Mouse (Mus musculus) embryonic facial prominence, embryonic 11.5 days (tissue): Measurements from ENCODE around the gene Ccr7. TPM values are rescaled to one million over a fixed set of nuclear protein-coding genes. Genes with fewer than 3 reads are reported as not detected.

Experiments used
- ATAC-seq: fragments of 200-750 bp; cut with Nextera tagmentation; replicated peaks from 2 replicates; pipeline ENCODE4 v1.8.0; 2017; ENCODE audit warnings: low read depth; ENCODE audit not compliant: insufficient number of reproducible peaks, low FRiP score, low TSS enrichment
- DNase-seq: peaks from one replicate; pipeline ENCODE4 v3.0.0-alpha.2; 2015; ENCODE audit warnings: low spot score
- H3K27ac ChIP-seq: fragments of 300-500 bp; sonication (generic); replicated peaks from 2 replicates; pipeline ENCODE4 v1.5.1; 2014; ENCODE audit warnings: mild to moderate bottlenecking, low read depth, low read length, control low read depth
- H3K27me3 ChIP-seq: fragments of 300-500 bp; sonication (generic); 2 replicates; pipeline ENCODE4 v1.6.1; 2014; ENCODE audit warnings: mild to moderate bottlenecking, low read length, moderate library complexity, mixed read lengths; ENCODE audit not compliant: control insufficient read depth, insufficient read depth
- H3K36me3 ChIP-seq: fragments of 300-500 bp; sonication (generic); replicated peaks from 2 replicates; pipeline ENCODE4 v1.6.1; 2014; ENCODE audit warnings: low read depth, mild to moderate bottlenecking, low read length, moderate library complexity, mixed read lengths; ENCODE audit not compliant: control insufficient read depth, insufficient read depth
- H3K4me1 ChIP-seq: fragments of 300-500 bp; sonication (generic); 2 replicates; pipeline ENCODE4 v1.6.1; 2014; ENCODE audit warnings: low read length, mixed read lengths; ENCODE audit not compliant: control insufficient read depth, insufficient read depth
- H3K4me2 ChIP-seq: fragments of 300-500 bp; sonication (generic); 2 replicates; pipeline ENCODE4 v1.6.1; 2014; ENCODE audit warnings: low read depth, mild to moderate bottlenecking, control low read depth, low read length, moderate library complexity
- H3K4me3 ChIP-seq: fragments of 300-500 bp; sonication (generic); 2 replicates; pipeline ENCODE4 v1.5.1; 2014; ENCODE audit warnings: low read depth, low read length, control low read depth
- H3K9ac ChIP-seq: fragments of 300-500 bp; sonication (generic); replicated peaks from 2 replicates; pipeline ENCODE4 v1.6.1; 2014; ENCODE audit warnings: mild to moderate bottlenecking, control low read depth, low read length
- H3K9me3 ChIP-seq: fragments of 300-500 bp; sonication (generic); replicated peaks from 2 replicates; pipeline ENCODE4 v1.6.1; 2016; ENCODE audit warnings: mild to moderate bottlenecking, low read length, inconsistent platforms, mixed read lengths; ENCODE audit not compliant: control insufficient read depth
- WGBS: fragments of 180-500 bp; shearing (Covaris S2); extraction: QIAGEN DNeasy Blood & Tissue Kit; methylation state at CpG from one replicate; pipeline ENCODE4 v1.1.7; 2014; 5-methylcytosine and 5-hydroxymethylcytosine counted together
- polyA plus RNA-seq: library from polyadenylated mRNA; unstranded; fragments of >200 nt; fragmentation: Nextera tagmentation; extraction: Ambion mirVana; gene quantifications from 2 replicates; pipeline ENCODE4 v1.2.1, GENCODE M21; 2014

The Ccr7 gene
- polyA plus RNA-seq, 1 experiment from 2014 or later: 0.60 TPM

DNA sequence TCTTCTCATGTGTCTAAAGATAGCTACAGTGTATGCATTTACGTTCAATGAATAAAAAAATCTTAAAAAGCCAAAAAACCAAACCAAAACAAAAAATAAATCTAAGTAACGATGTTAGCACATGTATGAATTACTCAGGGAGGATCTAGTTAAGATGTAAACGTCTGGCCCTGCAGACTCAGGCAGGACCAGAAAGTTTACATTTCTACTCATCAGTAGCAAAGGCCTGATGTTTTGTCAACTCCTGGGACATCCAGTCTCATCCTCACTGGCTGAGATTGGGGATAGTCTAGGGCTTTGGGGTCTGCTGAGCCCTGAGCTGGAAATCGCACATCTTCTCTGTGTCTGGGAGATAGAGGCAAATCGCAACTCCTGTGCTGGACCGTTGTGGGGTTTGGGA, 8.3 kb downstream of the Ccr7 start:
- DNase-seq: no peak
- H3K27ac ChIP-seq: peak overlapping the region; percentile 97
- peaks cover 16% of the 10 kb centered on the region for H3K4me1 ChIP-seq

DNA sequence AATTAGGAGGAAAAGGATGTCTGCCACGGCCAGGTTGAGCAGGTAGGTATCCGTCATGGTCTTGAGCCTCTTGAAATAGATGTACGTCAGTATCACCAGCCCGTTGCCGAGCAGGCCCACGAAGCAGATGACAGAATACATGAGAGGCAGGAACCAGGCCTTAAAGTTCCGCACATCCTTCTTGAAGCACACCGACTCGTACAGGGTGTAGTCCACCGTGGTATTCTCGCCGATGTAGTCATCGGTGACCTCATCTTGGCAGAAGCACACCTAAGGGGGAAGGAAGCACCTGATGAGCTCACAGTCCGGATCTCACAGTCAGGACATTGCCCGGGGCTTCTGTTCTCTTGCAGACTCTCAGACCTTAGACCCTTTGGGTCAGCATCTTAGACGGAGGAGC, 9.1 kb downstream of the Ccr7 start:
- Histone ChIP-seq H3K9me3 (no peaks in the 10 kb centered on the region), H3K27ac (no peak overlapping the region), H3K4me3 (no peak overlapping the region), H3K9ac (no peak overlapping the region), H3K4me1 (peaks cover 16% of the 10 kb centered on the region), H3K36me3 (no peaks in the 10 kb centered on the region), H3K4me2 (no peak overlapping the region), H3K27me3 (no peaks in the 10 kb centered on the region)
- DNase-seq: no peak
- ATAC-seq: no peak
- 94% methylated on average over 16 of the region's 16 CpGs for WGBS

More for the DNA sequence above, 8.3 kb downstream of the Ccr7 start:
- Histone ChIP-seq H3K9ac (no peak overlapping the region), H3K36me3 (no peaks in the 10 kb centered on the region), H3K4me2 (no peak overlapping the region), H3K27me3 (no peaks in the 10 kb centered on the region), H3K4me3 (no peak overlapping the region), H3K9me3 (no peaks in the 10 kb centered on the region)
- WGBS: 73% methylated on average over 6 of the region's 6 CpGs
- no peak for ATAC-seq

DNA sequence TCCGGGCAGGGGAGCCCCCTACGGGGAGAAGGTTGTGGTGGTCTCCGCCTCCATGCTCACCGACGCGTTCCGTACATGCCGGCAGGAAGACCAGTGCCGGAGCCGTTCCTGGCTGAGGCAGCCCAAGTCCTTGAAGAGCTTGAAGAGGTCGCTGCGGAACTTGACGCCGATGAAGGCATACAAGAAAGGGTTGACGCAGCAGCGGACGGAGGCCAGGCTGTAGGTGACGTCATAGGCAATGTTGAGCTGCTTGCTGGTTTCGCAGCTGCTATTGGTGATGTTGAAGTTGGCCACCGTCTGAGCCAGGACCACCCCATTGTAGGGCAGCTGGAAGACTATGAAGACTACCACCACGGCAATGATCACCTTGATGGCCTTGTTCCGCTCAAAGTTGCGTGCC, 9.9 kb downstream of the Ccr7 start:
- 86% methylated on average over 23 of the region's 23 CpGs for WGBS
- ATAC-seq: no peak
- Histone ChIP-seq H3K4me3 (no peak overlapping the region), H3K9ac (no peak overlapping the region), H3K4me1 (peaks cover 16% of the 10 kb centered on the region), H3K27me3 (no peaks in the 10 kb centered on the region), H3K27ac (no peak overlapping the region), H3K9me3 (no peaks in the 10 kb centered on the region), H3K4me2 (no peak overlapping the region), H3K36me3 (no peaks in the 10 kb centered on the region)
- no peak for DNase-seq

DNA sequence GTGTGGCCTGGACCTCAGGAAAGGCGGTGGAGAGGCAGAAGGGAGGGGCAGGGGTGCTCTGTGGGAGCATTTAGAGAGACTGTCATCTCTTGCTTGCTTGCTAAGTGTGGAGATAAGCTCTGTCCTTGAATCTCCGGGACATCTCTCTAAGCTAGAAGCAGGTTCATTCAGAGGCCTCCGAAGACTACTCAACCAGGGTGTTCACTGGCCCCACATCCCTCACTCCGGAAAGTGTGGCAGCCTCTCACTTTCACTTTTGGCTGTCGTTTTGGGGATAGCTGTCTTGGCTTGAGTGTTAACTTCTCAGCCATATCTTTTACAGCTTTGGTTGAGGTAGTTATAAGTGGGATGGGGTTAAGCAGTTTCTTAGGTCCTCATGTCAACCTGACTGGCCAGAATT, 10.4 kb downstream of the Ccr7 start:
- no peaks in the 10 kb centered on the region for H3K27me3 ChIP-seq
- H3K36me3 ChIP-seq: no peaks in the 10 kb centered on the region
- H3K4me3 ChIP-seq: no peak overlapping the region
- H3K27ac ChIP-seq: 0 out of 2 replicates have a peak overlapping the region, but pooled peaks have one; percentile 17
- no peaks in the 10 kb centered on the region for H3K9me3 ChIP-seq
- no peak for DNase-seq
- peaks cover 16% of the 10 kb centered on the region for H3K4me1 ChIP-seq
- ATAC-seq: no peak
- no peak overlapping the region for H3K4me2 ChIP-seq
- 82% methylated on average over 5 of the region's 5 CpGs for WGBS
- H3K9ac ChIP-seq: no peak overlapping the region

DNA sequence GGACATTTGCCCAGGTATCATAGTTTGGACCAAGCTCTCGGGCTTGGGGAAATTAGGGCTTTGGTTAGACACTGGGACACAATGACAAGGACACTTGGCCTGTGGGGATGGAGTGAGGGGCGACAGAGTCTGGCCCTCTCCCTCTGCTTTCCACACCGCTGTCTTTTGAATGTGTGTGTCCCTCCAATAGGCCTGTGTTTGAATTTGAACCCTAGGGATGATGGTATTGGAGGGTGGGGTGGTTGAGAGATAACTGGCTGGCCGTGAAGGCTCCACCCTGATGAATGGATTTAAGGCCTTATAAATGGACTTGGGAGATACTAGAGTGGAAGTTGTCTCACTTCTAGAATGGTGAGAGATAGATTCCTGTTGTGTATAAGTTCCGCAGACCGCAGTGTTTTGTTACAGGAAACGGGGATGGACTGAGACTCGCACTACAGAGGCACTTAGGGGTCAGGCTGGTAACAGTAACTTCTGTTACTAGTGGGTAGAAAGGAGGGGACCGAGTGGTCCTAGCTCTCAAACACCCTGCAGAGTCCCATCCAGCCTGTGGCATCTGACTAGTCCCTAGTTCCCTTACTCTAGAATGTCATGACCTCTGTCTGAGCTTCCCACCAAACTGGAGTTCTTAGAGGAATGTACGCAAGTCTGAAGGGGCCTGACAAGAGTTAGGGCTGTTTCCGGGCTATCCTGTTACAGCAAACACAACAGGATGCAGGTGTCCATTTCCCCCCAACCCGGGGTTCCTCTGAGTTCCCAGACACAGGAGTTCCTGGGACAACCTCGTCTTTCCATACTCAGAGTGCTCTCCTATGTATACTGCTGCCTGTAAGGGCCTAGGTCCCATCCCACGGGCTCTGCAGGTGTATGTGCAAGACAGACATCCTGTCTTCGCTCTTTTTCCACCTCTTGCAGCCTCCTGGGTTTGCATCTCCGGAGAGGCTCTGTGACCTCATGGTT, 11.5 kb downstream of the Ccr7 start:
- Histone ChIP-seq H3K4me3 (no peak overlapping the region), H3K27ac (peak overlapping the region; percentile 5; the same call in 1 of the 2 replicates), H3K27me3 (no peaks in the 10 kb centered on the region), H3K9ac (no peak overlapping the region), H3K9me3 (no peaks in the 10 kb centered on the region), H3K36me3 (no peaks in the 10 kb centered on the region), H3K4me1 (peaks cover 10% of the 10 kb centered on the region), H3K4me2 (no peak overlapping the region)
- DNase-seq: peak; percentile 67
- no peak for ATAC-seq
- 47% methylated on average over 16 of the region's 16 CpGs for WGBS

DNA sequence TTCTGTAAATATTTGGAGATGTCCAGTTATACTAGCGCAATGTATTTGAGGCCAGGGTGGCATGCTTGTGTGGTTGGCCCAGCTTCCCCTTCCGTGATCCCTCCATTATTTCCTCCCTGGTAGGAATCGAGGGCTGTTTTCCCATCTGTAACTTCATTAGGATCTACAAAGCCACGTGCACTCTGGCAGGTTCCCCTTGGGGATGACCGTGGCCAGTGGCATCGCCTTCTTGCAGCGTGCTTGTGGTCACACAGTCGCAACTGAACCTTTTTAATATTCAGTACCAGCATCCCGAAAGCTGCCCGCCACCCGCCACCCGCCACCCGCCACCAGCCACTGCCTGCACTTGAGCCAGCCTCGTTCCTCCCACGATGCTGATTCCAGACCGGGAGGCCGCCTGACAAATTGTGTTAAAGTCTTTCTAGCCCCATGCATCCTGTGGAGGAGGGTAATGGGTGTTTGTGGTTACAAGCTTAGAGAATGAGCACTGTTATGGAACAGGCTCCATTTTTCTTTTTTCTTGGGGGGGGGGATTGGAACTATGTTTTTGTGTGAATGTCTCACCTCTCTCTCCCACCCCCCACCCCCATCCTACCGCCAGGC, 12.3 kb downstream of the Ccr7 start:
- ATAC-seq (no peak), DNase-seq (no peak)
- Histone ChIP-seq H3K4me3 (no peak overlapping the region), H3K4me2 (no peak overlapping the region), H3K4me1 (peaks cover 4% of the 10 kb centered on the region), H3K9ac (no peak overlapping the region), H3K9me3 (no peaks in the 10 kb centered on the region), H3K27ac (peak overlapping the region; percentile 5; the same call in 1 of the 2 replicates), H3K27me3 (no peaks in the 10 kb centered on the region), H3K36me3 (no peaks in the 10 kb centered on the region)
- WGBS: 65% methylated on average over 18 of the region's 18 CpGs

DNA sequence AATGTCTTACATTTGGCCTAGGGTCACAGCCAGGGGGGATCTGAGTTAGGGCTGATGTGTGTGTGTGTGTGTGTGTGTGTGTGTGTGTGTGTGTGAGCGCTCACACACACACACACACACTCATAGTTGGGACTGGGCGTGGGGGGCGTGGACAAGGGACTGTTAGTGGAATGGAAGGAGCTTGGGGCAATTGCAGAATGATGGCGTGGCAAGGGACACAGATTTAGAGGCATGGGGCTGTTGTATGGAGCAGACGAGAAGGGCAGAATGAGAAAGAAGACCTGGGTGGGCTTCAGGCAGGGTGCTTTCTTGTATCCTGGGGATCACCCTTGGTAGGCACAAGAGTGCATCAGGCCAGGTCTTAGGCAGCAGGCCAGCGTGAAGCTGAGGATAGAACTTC, 12.8 kb downstream of the Ccr7 start:
- H3K4me3 ChIP-seq: no peak overlapping the region
- H3K9me3 ChIP-seq: no peaks in the 10 kb centered on the region
- no peak for DNase-seq
- 47% methylated on average over 6 of the region's 6 CpGs for WGBS
- H3K27ac ChIP-seq: peak overlapping the region; percentile 35; the same call in 1 of the 2 replicates
- H3K9ac ChIP-seq: no peak overlapping the region
- H3K4me1 ChIP-seq: no peaks in the 10 kb centered on the region; the same call in 1 of the 2 replicates
- no peaks in the 10 kb centered on the region for H3K36me3 ChIP-seq
- H3K4me2 ChIP-seq: no peak overlapping the region
- no peak for ATAC-seq
- H3K27me3 ChIP-seq: no peaks in the 10 kb centered on the region

DNA sequence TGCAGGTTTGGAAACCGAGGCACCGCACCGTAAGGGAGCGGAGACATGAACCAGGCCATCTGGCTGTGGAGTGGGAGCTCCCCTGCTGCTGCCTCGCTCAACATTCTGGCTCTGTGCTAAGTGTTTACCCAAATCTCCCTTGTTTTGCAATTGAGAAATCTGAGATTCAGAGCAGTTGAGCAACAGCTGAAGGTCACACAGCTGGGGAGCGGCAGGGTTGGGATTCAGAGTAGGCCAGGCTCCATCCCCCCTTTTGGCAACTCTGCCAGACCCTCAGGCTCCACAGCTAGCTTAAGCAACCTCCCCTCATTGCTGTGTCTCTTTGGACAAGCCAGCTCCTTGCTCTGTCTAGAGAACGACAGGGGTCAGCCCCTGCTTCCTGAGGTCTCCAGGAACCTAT, 13.3 kb downstream of the Ccr7 start:
- H3K9me3 ChIP-seq: no peaks in the 10 kb centered on the region
- H3K36me3 ChIP-seq: no peaks in the 10 kb centered on the region
- peak overlapping the region; percentile 35; the same call in 1 of the 2 replicates for H3K27ac ChIP-seq
- H3K27me3 ChIP-seq: no peaks in the 10 kb centered on the region
- 57% methylated on average over 7 of the region's 7 CpGs for WGBS
- H3K9ac ChIP-seq: no peak overlapping the region
- no peak overlapping the region for H3K4me2 ChIP-seq
- no peak overlapping the region for H3K4me3 ChIP-seq
- DNase-seq: no peak
- H3K4me1 ChIP-seq: no peaks in the 10 kb centered on the region; the same call in 1 of the 2 replicates
- ATAC-seq: no peak
